Mouse (Mus musculus) megakaryocyte, embryonic 14.5 days (primary cell): Measurements from ENCODE around the gene Erg.

Source experiments
- FLI1 ChIP-seq: IDR thresholded peaks from 2 replicates; pipeline ENCODE4 v1.6.1; 2012; ENCODE audit warnings: low read length, inconsistent platforms, mixed read lengths
- GATA1 ChIP-seq: IDR thresholded peaks from 3 replicates; pipeline ENCODE4 v1.6.1; 2012; ENCODE audit warnings: mixed read lengths, low read length, inconsistent platforms, borderline replicate concordance

- TF ChIP-seq GATA1 (no peak), FLI1 (no peak)
Measured at GRCm38 (mm10) chr16:95340885-95341791, 245.3 kb downstream of the Erg start.
